Mouse (Mus musculus) B cell, adult 67 days (primary cell): ENCODE data around the gene Poll. TPM values are rescaled to one million over a fixed set of nuclear protein-coding genes. Genes with fewer than 3 reads are reported as not detected.

Experiments
- total RNA-seq, 2 experiments: library from RNA; stranded (reverse); gene quantifications; 4 replicates each; pipeline ENCODE4 v1.2.4; 2023

Poll gene
- 10 to 100 TPM; 12.4 to 13.4 TPM for total RNA-seq

DNA sequence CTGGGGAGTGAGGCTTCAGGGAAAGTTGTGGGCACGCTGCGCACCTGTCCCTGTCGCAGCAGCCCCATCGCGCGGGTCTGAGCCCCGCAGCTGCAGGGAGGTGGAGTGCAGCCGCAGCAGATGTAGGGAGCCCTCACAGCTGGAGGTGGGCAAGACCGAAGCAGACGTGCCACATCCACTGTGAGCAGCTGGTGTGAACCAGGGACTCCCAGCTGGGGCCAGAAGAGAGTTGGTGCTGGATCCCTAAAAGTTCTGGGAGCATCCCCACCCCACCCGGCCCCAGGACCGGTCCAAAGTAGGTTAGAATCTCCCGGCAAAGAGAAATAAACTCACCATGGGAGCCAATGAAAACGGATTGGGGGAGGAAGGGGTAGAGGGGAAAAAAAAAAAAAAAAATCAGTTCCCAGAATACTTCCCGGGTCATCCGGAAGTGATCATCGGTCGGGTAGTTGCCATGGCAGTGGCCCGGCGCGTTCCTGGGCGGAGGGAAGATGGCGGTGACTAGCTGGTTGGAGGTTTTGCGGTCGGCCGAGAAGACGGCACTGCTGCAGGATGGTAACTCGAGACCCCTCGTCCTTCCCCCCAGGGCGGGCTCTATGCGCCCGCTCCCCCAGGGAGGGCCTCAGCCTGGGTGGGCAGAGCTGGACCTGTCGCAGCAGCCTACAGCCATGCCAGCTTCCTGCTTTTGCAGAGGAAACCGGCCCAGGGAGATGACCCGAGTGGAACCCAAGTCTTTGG, at the start of gene Poll, which contains the start of gene Gm17018:
Gene Poll, minus strand, starts transcription at position 379 of the 738 bp plus-strand sequence.
Gene Gm17018, plus strand, starts transcription at position 463 of the 738 bp plus-strand sequence.

Other genes with a start within 250 kb of the Poll start
- gene Btrc, start 196.8 kb downstream of the Poll start, total RNA-seq, result 10 to 100 TPM; 33.9 to 36.7 TPM
- 10 to 100 TPM; 15.2 to 17.7 TPM for gene Gm17018, start 84 bp upstream of the Poll start, total RNA-seq
- gene Fbxw4, start 99.8 kb upstream of the Poll start, total RNA-seq, result 10 to 100 TPM; 55.7 to 56.5 TPM
- gene Fgf8, start 182.4 kb upstream of the Poll start, total RNA-seq, result not detected
- 10 to 100 TPM; 32.9 to 37.9 TPM for gene Npm3, start 189.1 kb upstream of the Poll start, total RNA-seq
- 100 to 1,000 TPM; 216 to 235 TPM for gene Mgea5, start 223.3 kb upstream of the Poll start, total RNA-seq